Mouse (Mus musculus) forebrain, embryonic 15.5 days (tissue): ENCODE data around the gene Nt5dc1. TPM values are rescaled to one million over a fixed set of nuclear protein-coding genes. Genes with fewer than 3 reads are reported as not detected.
"Not testable (repeated sequence)": the region's sequence is repeated elsewhere in the genome, so short reads cannot be mapped to it uniquely, and the experiment has no call there.

Experiments used
- ATAC-seq: fragments of 200-750 bp; cut with Nextera tagmentation; replicated peaks from 2 replicates; pipeline ENCODE4 v1.8.0; 2017; ENCODE audit warnings: mild to moderate bottlenecking, moderate TSS enrichment, moderate library complexity
- H3K27ac ChIP-seq: fragments of 300-500 bp; sonication (generic); replicated peaks from 2 replicates; pipeline ENCODE4 v1.5.1; 2015; ENCODE audit warnings: mild to moderate bottlenecking, inconsistent platforms
- H3K27me3 ChIP-seq: fragments of 300-500 bp; sonication (generic); 2 replicates; pipeline ENCODE4 v1.6.1; 2015; ENCODE audit warnings: inconsistent platforms
- H3K36me3 ChIP-seq: fragments of 300-500 bp; sonication (generic); 2 replicates; pipeline ENCODE4 v1.6.1; 2015; ENCODE audit warnings: mild to moderate bottlenecking, inconsistent platforms
- H3K4me1 ChIP-seq: fragments of 300-500 bp; sonication (generic); 2 replicates; pipeline ENCODE4 v1.6.1; 2015; ENCODE audit warnings: inconsistent platforms
- H3K4me2 ChIP-seq: fragments of 300-500 bp; sonication (generic); replicated peaks from 2 replicates; pipeline ENCODE4 v1.6.1; 2015; ENCODE audit warnings: mild to moderate bottlenecking, inconsistent platforms
- H3K4me3 ChIP-seq: fragments of 300-500 bp; sonication (generic); 2 replicates; pipeline ENCODE4 v1.5.1; 2015; ENCODE audit warnings: mild to moderate bottlenecking, inconsistent platforms
- H3K9ac ChIP-seq: fragments of 300-500 bp; sonication (generic); replicated peaks from 2 replicates; pipeline ENCODE4 v1.6.1; 2015; ENCODE audit warnings: mild to moderate bottlenecking, inconsistent platforms
- H3K9me3 ChIP-seq: fragments of 300-500 bp; sonication (generic); 2 replicates; pipeline ENCODE4 v1.6.1; 2016; ENCODE audit warnings: inconsistent platforms
- WGBS: fragments of 180-500 bp; shearing (Covaris S2); methylation state at CpG from one replicate; pipeline ENCODE4 v1.1.7; 2015; ENCODE audit warnings: mixed read lengths; 5-methylcytosine and 5-hydroxymethylcytosine counted together
- polyA plus RNA-seq: library from polyadenylated mRNA; unstranded; fragments of >200 nt; fragmentation: Nextera tagmentation; extraction: Ambion mirVana; gene quantifications from 2 replicates; pipeline ENCODE4 v1.2.1, GENCODE M21; 2015

Nt5dc1 gene
- polyA plus RNA-seq, 1 experiment from 2014 or later, result 2.4 TPM

DNA sequence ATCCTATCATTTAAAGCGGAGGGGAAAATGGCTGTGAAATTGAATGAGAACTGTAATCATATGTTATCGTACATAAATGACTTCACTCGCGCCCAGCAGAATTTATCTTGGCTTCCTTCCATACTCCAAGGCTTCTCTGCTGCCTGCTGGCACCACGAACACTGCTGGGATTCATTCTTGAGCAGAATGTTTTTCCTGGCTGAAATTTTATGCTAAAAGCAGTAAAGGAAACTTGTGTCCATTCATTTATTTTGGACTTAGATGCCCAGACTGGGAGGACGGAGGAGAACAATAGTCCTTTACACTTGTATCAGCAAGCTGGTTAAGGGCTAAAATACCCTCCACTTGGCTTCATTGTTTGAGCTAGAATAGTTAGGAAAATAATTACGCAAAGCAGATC is 146.7 kb downstream of the Nt5dc1 start:
- Histone ChIP-seq H3K4me2 (no peak overlapping the region), H3K27ac (no peak overlapping the region), H3K9ac (no peak overlapping the region), H3K36me3 (no peaks in the 10 kb centered on the region), H3K27me3 (no peaks in the 10 kb centered on the region), H3K9me3 (no peaks in the 10 kb centered on the region), H3K4me1 (0 out of 2 replicates have a peak, but pooled peaks cover 7% of the 10 kb centered on the region), H3K4me3 (no peak overlapping the region)
- ATAC-seq, result peak; percentile 78; the same call in 1 of the 2 replicates
- WGBS, result 26% methylated on average over 7 of the region's 7 CpGs

DNA sequence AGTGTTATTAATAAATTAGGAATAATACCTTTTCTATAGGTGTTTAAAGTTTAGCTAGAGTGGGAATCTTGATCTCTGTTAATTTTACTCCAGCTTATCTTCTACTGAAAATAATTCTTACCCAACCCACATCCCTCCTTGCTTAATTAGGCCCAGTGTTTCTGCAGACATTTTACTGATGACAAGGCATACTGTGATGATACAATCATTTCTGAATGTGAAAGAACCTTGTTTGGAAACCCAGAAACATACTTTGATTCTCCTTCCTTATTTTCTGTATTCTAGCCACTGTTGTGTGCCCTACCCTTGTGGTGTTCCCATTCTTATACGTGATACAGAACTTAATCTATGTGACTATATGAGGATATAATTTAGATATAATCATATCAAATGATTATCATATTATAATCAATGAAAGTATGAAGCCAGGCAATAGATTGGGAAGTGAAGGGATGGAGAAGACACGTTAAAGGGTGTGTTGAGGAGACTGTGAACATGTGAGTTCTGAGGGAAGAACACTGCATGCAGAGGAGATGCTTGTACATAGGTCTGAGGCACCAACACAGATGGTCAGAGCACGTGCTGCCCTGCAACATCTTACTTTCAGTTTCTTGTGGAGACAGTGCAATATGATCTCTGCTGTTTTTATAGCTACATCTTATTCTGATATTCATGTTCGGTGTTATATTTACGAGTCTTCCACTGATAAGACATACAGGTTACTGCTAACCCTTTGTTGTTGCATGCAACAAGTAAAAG is 150.9 kb downstream of the Nt5dc1 start:
- H3K4me1 ChIP-seq, result 0 out of 2 replicates have a peak, but pooled peaks cover 7% of the 10 kb centered on the region
- WGBS, result 80% methylated on average over 5 of the region's 5 CpGs
- no peak overlapping the region for H3K27ac ChIP-seq
- no peaks in the 10 kb centered on the region for H3K27me3 ChIP-seq
- H3K9me3 ChIP-seq, result no peaks in the 10 kb centered on the region
- no peak overlapping the region for H3K9ac ChIP-seq
- no peak for ATAC-seq
- H3K4me3 ChIP-seq, result no peak overlapping the region
- H3K4me2 ChIP-seq, result no peak overlapping the region
- no peaks in the 10 kb centered on the region for H3K36me3 ChIP-seq

DNA sequence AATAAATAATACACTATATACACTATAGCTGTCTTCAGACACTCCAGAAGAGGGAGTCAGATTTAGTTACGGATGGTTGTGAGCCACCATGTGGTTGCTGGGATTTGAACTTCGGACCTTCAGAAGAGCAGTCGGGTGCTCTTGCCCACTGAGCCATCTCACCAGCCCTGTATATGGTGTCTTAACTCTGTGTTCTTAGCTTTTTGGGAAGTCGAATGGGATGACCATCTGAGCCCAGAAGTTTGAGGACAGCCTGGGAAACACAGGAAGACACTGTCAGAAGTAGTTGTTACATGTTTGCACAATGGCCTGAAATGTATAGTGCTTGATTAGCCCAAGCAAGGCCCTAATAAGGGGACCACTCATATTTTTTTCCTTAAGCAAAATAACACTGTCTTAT is 153.2 kb downstream of the Nt5dc1 start:
- no peak for ATAC-seq
- Histone ChIP-seq H3K4me3 (no peak overlapping the region), H3K27ac (no peak overlapping the region), H3K9ac (no peak overlapping the region), H3K4me1 (no peaks in the 10 kb centered on the region), H3K27me3 (no peaks in the 10 kb centered on the region), H3K9me3 (no peaks in the 10 kb centered on the region), H3K36me3 (no peaks in the 10 kb centered on the region), H3K4me2 (no peak overlapping the region)
- WGBS, result 87% methylated on average over 4 of the region's 4 CpGs

DNA sequence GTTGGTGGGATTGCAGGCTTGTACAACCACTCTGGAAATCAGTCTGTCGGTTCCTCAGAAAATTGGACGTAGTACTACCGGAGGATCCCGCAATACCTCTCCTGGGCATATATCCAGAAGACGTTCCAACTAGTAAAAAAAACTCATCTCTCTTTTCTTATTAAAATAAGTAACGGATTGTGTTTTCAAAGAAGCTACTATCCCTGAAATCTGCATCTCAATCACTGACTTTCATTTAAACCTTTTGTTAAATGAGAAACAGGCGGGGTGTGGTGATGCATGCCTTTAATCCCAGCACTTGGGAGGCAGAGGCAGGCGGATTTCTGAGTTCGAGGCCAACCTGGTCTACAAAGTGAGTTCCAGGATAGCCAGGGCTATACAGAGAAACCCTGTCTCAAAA is 165.5 kb downstream of the Nt5dc1 start:
- H3K4me2 ChIP-seq, H3K27me3 ChIP-seq, H3K4me1 ChIP-seq, H3K36me3 ChIP-seq, H3K27ac ChIP-seq, ATAC-seq, H3K9me3 ChIP-seq, H3K9ac ChIP-seq, H3K4me3 ChIP-seq: not testable (repeated sequence)
- 84% methylated on average over 9 of the region's 9 CpGs for WGBS

DNA sequence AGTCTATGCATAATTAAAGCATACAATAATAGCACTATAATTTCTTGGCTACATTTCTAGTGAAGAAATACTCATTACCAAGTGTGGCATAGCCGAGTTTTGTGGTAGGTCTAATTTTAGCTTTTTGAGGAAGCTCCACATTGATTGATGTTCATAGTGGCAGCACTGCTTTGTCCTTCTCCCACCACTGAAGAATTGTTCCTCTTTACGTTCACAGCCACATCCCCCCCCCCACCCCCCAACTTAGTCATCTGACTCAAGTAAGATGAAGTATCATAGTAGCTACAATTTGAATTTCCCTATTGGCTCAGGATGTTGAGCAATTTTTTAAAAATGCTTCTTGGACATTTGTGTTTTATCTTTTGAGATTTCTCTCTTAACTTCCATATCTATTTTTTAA is 168.8 kb downstream of the Nt5dc1 start:
- Histone ChIP-seq H3K36me3 (no peaks in the 10 kb centered on the region), H3K9me3 (no peaks in the 10 kb centered on the region), H3K4me3 (no peak overlapping the region), H3K9ac (no peak overlapping the region), H3K27ac (no peak overlapping the region), H3K4me1 (0 out of 2 replicates have a peak, but pooled peaks cover 6% of the 10 kb centered on the region), H3K27me3 (no peaks in the 10 kb centered on the region), H3K4me2 (no peak overlapping the region)
- WGBS, result 44% methylated on average over 2 of the region's 2 CpGs
- no peak for ATAC-seq

DNA sequence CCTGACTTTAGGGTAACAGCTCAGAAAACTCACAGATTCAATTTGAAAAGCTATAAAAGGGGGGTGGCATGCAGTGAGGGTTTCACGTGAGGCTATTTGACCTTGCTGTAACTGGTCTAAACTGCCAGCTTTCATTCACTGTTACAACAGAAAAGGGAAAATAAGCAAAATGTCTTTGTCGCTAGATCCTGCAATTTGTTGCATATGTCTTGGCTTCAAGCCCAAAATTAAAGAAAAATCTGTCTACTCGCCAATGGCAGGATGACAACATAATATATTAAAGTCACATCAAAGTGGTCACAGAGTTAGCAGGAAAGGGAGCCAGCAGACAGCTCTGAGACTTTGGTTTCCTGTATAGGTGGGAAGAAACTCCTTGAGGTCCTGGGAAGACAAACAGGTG is 170.6 kb downstream of the Nt5dc1 start:
- Histone ChIP-seq H3K4me2 (no peak overlapping the region), H3K27me3 (no peaks in the 10 kb centered on the region), H3K4me3 (no peak overlapping the region), H3K9ac (no peak overlapping the region), H3K9me3 (no peaks in the 10 kb centered on the region), H3K27ac (no peak overlapping the region), H3K4me1 (0 out of 2 replicates have a peak, but pooled peaks cover 6% of the 10 kb centered on the region), H3K36me3 (no peaks in the 10 kb centered on the region)
- 37% methylated on average over 3 of the region's 3 CpGs for WGBS
- ATAC-seq, result no peak

DNA sequence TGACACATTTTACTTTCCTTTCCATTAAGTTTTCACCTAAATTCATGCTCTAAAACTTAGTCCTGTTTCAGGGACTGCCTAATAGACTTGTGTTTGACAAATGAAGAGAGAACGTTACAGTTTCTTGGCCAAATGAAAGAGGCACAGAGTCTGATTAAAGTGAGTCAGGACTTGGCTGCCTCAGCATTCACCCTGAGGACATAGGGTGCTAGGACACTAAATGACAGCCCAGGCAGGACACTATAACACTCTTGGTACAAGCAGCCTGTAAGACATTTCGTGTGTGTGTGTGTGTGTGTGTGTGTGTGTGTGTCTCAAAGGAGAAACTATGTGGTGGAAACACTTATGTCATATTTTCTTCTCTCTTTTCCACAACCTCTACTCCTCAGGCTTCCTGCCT is 172.2 kb downstream of the Nt5dc1 start:
- no peaks in the 10 kb centered on the region for H3K36me3 ChIP-seq
- 0 out of 2 replicates have a peak, but pooled peaks cover 6% of the 10 kb centered on the region for H3K4me1 ChIP-seq
- WGBS, result 73% methylated on average over 2 of the region's 2 CpGs
- no peaks in the 10 kb centered on the region for H3K27me3 ChIP-seq
- no peaks in the 10 kb centered on the region for H3K9me3 ChIP-seq
- no peak overlapping the region for H3K4me3 ChIP-seq
- H3K4me2 ChIP-seq, result no peak overlapping the region
- no peak overlapping the region for H3K9ac ChIP-seq
- ATAC-seq, result no peak
- no peak overlapping the region for H3K27ac ChIP-seq

DNA sequence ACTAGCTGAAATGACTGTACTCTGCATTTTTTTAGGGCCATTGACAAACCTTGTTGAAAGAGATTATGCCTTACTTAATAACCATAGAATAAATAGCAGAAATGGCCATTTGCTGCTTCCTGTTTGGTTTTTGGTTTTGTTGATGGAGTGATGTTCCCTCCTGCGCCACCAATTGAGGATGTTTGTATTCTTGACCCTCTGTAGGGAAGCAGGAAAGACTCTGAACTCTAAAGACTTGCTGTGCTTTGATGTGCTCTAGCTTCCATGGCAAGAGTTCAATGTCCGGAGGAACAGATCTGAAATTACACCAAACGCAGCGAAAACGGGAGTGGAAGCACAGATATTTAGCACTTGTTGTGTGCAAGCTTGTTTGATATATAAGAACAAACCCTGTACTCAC is 173.6 kb downstream of the Nt5dc1 start:
- no peak for ATAC-seq
- H3K27me3 ChIP-seq, result no peaks in the 10 kb centered on the region
- H3K4me3 ChIP-seq, result no peak overlapping the region
- no peak overlapping the region for H3K9ac ChIP-seq
- H3K9me3 ChIP-seq, result no peaks in the 10 kb centered on the region
- H3K36me3 ChIP-seq, result no peaks in the 10 kb centered on the region
- no peak overlapping the region for H3K4me2 ChIP-seq
- 0 out of 2 replicates have a peak, but pooled peaks cover 6% of the 10 kb centered on the region for H3K4me1 ChIP-seq
- no peak overlapping the region for H3K27ac ChIP-seq
- WGBS, result 84% methylated on average over 5 of the region's 5 CpGs

DNA sequence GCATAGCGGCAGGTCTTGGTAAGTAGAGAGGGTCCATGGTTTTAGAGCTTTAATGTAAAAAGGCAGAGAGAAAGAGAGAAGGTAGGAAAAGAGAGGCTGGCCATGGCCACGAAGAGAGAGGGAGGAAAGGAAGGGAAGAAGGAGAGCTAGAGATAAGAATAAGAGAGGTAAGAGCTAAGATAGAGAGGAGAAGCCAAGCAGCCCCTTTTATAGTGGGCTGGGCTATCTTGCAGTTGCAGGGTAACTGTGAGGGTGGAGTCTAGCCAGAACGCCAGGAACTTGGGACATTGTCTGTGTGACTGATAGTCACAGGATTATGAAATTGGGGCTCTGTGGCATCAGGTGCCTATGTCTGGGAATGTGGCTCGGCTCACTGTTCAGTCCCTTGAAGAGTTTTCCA is 179.8 kb downstream of the Nt5dc1 start:
- Histone ChIP-seq H3K4me3 (no peak overlapping the region), H3K9ac (no peak overlapping the region), H3K4me1 (no peaks in the 10 kb centered on the region), H3K27ac (no peak overlapping the region), H3K4me2 (no peak overlapping the region), H3K9me3 (no peaks in the 10 kb centered on the region), H3K36me3 (no peaks in the 10 kb centered on the region), H3K27me3 (no peaks in the 10 kb centered on the region)
- ATAC-seq, result no peak
- 81% methylated on average over 4 of the region's 4 CpGs for WGBS

Other genes starting within 250 kb of the Nt5dc1 start
- gene Dse, start 210.8 kb downstream of the Nt5dc1 start, polyA plus RNA-seq, result 4.3 and 4.7 TPM in 2 replicates
- gene Tspyl1, start 136.4 kb downstream of the Nt5dc1 start, polyA plus RNA-seq, result 133 and 134 TPM in 2 replicates
- gene Tspyl4, start 121.1 kb downstream of the Nt5dc1 start, polyA plus RNA-seq, result 166 and 196 TPM in 2 replicates
- 0.09 and 0.10 TPM in 2 replicates for gene Col10a1, start 28.6 kb downstream of the Nt5dc1 start, polyA plus RNA-seq
- gene Frk, start 64.8 kb upstream of the Nt5dc1 start, polyA plus RNA-seq, result 0.57 and 0.61 TPM in 2 replicates